Mouse (Mus musculus) megakaryocyte, embryonic 14.5 days (primary cell): Measurements from ENCODE around the gene Paqr4.

Experiments used
- FLI1 ChIP-seq: IDR thresholded peaks from 2 replicates; pipeline ENCODE4 v1.6.1; 2012; ENCODE audit warnings: low read length, inconsistent platforms, mixed read lengths
- GATA1 ChIP-seq: IDR thresholded peaks from 3 replicates; pipeline ENCODE4 v1.6.1; 2012; ENCODE audit warnings: mixed read lengths, low read length, inconsistent platforms, borderline replicate concordance

DNA sequence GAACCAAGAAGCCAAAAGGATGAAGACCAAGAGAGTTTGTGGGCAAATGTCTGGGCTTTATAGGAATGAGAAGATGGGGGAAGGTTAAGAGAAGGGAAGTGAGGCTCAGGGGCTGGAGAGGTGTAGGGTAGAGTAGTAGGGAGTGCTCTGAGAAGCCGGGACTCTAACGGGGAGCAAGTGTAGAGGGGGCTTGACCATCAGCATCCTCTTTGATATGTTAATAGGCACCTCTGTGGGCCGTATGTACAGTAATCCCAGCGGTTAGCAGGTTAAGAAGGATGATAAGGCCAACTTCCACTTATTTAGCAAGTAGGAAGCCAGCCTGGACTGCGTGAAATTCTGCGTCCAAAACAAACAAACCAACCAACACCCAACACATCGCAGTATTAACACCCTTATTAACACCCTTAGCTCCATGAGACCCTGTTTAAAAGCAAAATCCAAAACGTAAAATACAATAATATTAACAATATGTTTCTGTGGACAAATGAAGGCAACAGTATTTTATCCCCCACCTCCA is 49.1 kb upstream of the Paqr4 start:
- TF ChIP-seq GATA1 (no peak), FLI1 (no peak)
